Mouse (Mus musculus) spleen, postnatal 14 days (tissue): ENCODE data around the gene Ccnjl.

Source experiments
- DNase-seq, 2 experiments: peaks; one replicate each; pipeline ENCODE4 v3.0.0; 2021 to 2022; ENCODE audit warnings: low spot score in 2 of 2

Ccnjl gene

GRCm38 (mm10) chr11:43624341-43624740, 95.8 kb downstream of the Ccnjl start:
- DNase-seq = no peak

- DNase-seq = no peak
Observed at GRCm38 (mm10) chr11:43626300-43626926, 97.8 kb downstream of the Ccnjl start.

- DNase-seq = no peak
Observed at GRCm38 (mm10) chr11:43626927-43627645, 98.5 kb downstream of the Ccnjl start.

- DNase-seq = no peak
Observed at GRCm38 (mm10) chr11:43631645-43632044, 103.1 kb downstream of the Ccnjl start.

GRCm38 (mm10) chr11:43632566-43632965, 104.0 kb downstream of the Ccnjl start:
- no peak for DNase-seq

GRCm38 (mm10) chr11:43633165-43633564, 104.6 kb downstream of the Ccnjl start:
- no peak for DNase-seq

GRCm38 (mm10) chr11:43633658-43634401, 105.2 kb downstream of the Ccnjl start:
- no peak for DNase-seq
